Mouse (Mus musculus) spleen, embryonic (tissue): Measurements from ENCODE around the gene Rnps1.

Source experiments
- CTCF ChIA-PET: fragments of 350-600 bp; sonication (Branson Sonifier 250); formaldehyde crosslinking; loops from one replicate; lab custom pipeline; 2022; lab: Charles Lee

Rnps1 gene

GRCm38 (mm10) chr17:24469910-24470602 is 55.7 kb downstream of the Rnps1 start, which contains the start of the genes E4f1 and Pgp:
TSS of gene E4f1 (minus strand) at chr17:24470313.
TSS of gene Pgp (plus strand) at chr17:24470392.
- CTCF ChIA-PET, result no interaction called here

DNA sequence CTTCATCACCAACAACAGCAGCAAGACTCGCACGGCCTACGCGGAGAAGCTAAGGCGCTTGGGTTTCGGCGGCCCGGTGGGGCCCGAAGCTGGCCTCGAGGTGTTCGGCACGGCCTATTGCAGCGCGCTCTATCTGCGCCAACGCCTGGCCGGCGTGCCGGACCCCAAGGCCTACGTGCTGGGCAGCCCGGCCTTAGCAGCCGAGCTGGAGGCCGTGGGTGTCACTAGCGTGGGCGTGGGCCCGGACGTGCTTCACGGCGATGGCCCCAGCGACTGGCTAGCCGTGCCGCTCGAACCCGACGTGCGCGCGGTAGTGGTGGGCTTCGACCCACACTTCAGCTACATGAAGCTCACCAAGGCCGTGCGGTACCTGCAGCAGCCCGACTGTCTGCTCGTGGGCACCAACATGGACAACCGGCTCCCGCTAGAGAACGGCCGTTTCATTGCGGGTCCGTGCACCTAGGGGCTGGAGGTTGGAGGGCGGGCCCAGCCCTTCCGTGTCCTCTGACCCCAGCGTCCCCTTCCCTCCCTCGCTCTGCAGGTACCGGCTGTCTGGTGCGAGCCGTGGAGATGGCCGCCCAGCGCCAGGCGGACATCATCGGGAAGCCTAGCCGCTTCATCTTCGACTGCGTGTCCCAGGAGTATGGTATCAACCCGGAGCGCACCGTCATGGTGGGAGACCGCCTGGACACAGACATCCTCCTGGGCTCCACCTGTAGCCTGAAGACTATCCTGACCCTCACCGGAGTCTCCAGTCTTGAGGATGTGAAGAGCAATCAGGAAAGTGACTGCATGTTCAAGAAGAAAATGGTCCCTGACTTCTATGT is 56.5 kb downstream of the Rnps1 start:
- CTCF ChIA-PET, result interaction anchor here (1.1 kb wide), 1 partner anchor 9 kb away, joined by 3 read pairs; no protein-coding TSS in a partner anchor

DNA sequence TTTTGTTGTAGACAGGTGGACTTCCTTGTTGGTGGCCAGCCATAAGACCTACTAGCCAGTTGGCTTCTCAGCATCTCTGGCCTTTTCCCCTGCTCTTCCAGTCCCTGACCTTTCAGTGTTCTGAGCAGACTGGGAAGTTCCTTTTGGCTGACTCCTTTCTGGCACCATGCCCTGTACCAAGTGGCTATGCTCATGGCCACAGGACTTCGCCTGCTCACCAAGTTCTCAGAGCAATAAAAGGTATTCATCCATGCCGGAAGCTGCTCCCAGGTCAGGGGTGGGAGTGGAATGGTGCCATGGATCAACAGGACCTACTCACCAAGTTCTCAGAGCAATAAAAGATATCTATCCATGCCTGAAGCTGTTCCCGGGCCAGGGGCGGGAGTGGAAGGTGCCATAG is 58.1 kb downstream of the Rnps1 start:
- CTCF ChIA-PET, result interaction anchor here (0.7 kb wide), 1 partner anchor 204 kb away, joined by 3 read pairs; no protein-coding TSS in a partner anchor

DNA sequence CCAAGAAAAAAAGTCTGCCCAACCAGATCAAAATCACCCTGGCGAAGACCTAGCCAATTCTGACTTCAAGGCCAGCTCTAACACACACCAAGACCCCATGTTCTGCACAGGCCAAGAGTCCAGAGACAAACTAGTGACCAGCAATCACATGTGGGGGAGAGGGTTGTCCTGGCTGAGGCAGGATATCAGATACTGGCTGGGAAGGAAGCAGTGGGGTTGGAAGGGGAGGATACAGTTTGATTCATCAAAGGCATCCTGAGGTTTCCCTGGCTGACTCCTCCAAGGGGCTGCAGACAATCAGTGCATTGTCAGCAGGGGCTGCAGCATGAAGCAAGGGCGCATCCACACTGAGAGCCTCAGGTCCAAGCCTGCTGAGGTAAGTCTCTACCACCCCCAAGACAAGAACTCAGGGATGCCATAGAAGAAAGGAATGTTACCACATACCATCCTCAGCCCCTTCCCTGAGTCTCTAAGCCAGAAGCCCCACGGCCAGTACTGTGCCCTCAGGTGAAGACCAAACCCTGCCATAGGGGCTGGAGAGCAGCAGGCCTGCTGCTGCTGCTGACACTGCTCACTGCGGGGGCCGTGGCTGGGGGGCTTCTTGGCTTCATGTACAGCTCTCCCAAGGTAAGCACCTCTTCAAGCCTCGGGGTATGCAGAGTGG is 59.4 kb downstream of the Rnps1 start, which contains the start of gene Bricd5:
Gene Bricd5 (plus strand): TSS at position 273 of the 664 bp plus-strand sequence.
- CTCF ChIA-PET, result no interaction called here

DNA sequence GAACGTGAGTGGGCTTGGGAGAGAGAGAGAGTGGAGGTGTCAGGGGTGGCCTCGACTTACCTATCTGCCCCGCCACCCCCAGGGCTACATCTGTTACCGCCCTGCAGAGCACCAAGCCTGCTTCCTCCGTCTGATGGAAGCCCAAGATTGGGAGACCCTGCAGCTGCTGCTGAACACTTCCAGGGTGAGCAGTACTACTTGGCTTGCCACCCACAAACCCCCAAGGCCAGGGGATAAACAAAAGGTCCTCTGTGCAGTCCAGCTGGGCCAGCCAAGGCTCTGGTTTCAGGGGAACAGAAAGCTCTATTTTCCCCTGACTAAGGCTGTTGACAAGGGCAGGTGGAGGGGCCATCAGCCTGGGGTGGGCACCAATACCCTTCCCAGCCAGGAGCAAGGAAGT is 60.2 kb downstream of the Rnps1 start:
- CTCF ChIA-PET, result no interaction called here
